In the genomic region with DNA sequence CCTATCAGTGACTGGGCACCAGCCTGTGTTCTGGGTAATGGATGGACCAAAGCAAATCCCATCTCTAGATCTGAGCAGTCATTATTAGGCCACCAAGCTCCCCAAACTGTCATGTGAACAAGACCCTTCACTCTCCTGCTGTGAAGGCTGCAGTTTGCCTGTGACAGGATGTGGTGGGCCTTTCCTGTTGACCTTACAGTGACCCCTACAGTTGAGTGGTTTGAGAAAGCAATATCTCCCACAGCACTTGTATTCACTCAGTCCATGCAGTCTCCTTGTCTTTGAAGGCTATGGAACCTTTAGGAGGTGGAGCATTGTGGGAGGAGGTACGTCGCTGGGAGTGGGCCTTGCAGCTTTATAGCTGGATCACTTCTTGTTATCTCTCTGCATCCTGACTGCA, we compare ENCODE assay signal across 31 mouse cellular contexts. TPM values are rescaled to one million over a fixed set of nuclear protein-coding genes. Genes with fewer than 3 reads are reported as not detected.
DNase-seq lines count a peak whose midpoint lies in the region; ATAC-seq lines count a peak whose summit lies in the region.
"Had no signal": no experiment of that assay in that cellular context is flagged by ENCODE, and none has a peak within 500 bp of the region (broad histone marks: within the 10 kb centered on the region; RNA-seq: fewer than 3 reads in every experiment).

No protein-coding gene starts in this region.

- DNase-seq in thymus, postnatal 14 days = peak; percentile 39
- DNase-seq in thymus, postnatal 36 days = no peak
- peak; percentile 75 for DNase-seq in T-cell, adult 2 months (ENCODE audit: low spot score)
- DNase-seq in kidney, postnatal 36 days = no peak
- no peak for DNase-seq in frontal cortex, postnatal 10 days (ENCODE audit: low spot score in 2 of 2)
- no peak for DNase-seq in midbrain, embryonic 11.5 days (ENCODE audit: low spot score, missing footprints)
- DNase-seq: adrenal gland, adult 2 months; cerebellum, adult 2 months; gastrocnemius, postnatal 25 days; heart, postnatal 36 days; kidney, adult 11 months; layer of hippocampus, postnatal 36 days; lung, postnatal 4 days; right cerebral cortex, postnatal 14 days had no signal

- no peak overlapping the region for H3K9ac ChIP-seq in midbrain, embryonic 11.5 days (ENCODE audit: low read length)
- H3K9ac ChIP-seq: embryonic facial prominence, embryonic 12.5 days; forebrain, embryonic 13.5 days; heart, embryonic 13.5 days; liver, embryonic 14.5 days; lung, embryonic 15.5 days; midbrain, embryonic 12.5 days; neural tube, embryonic 15.5 days had no signal

- H3K27me3 ChIP-seq in midbrain, embryonic 11.5 days (ENCODE audit: control insufficient read depth, insufficient read depth, low read length) = no peaks in the 10 kb centered on the region
- H3K27me3 ChIP-seq: embryonic facial prominence, embryonic 12.5 days; forebrain, embryonic 13.5 days; lung, embryonic 15.5 days; midbrain, embryonic 12.5 days had no signal

- H3K27ac ChIP-seq in midbrain, embryonic 11.5 days (ENCODE audit: low read depth, low read length) = no peak overlapping the region
- H3K27ac ChIP-seq: embryonic facial prominence, embryonic 12.5 days; forebrain, embryonic 13.5 days; heart, embryonic 13.5 days; kidney, postnatal 0 days; layer of hippocampus, adult 2 months; liver, embryonic 14.5 days; lung, embryonic 15.5 days; midbrain, embryonic 12.5 days; neural tube, embryonic 15.5 days had no signal

- no peaks in the 10 kb centered on the region for H3K4me1 ChIP-seq in midbrain, embryonic 11.5 days (ENCODE audit: control insufficient read depth, insufficient read depth, low read length)
- H3K4me1 ChIP-seq: embryonic facial prominence, embryonic 12.5 days; forebrain, embryonic 13.5 days; heart, embryonic 13.5 days; lung, embryonic 15.5 days; midbrain, embryonic 12.5 days; neural tube, embryonic 15.5 days had no signal

- no peak overlapping the region for H3K4me2 ChIP-seq in midbrain, embryonic 11.5 days
- H3K4me2 ChIP-seq: embryonic facial prominence, embryonic 12.5 days; forebrain, embryonic 13.5 days; heart, embryonic 13.5 days; lung, embryonic 15.5 days; midbrain, embryonic 12.5 days; neural tube, embryonic 15.5 days had no signal

- H3K4me3 ChIP-seq in midbrain, embryonic 11.5 days (ENCODE audit: low read depth, low read length) = no peak overlapping the region
- H3K4me3 ChIP-seq: embryonic facial prominence, embryonic 12.5 days; erythroblast, embryonic 14.5 days; forebrain, embryonic 13.5 days; heart, embryonic 13.5 days; layer of hippocampus, adult 2 months; lung, embryonic 15.5 days; midbrain, embryonic 12.5 days; myocyte; neural tube, embryonic 15.5 days had no signal

- no peaks in the 10 kb centered on the region for H3K36me3 ChIP-seq in midbrain, embryonic 11.5 days (ENCODE audit: control insufficient read depth, insufficient read depth, low read length)
- H3K36me3 ChIP-seq: embryonic facial prominence, embryonic 12.5 days; heart, embryonic 13.5 days; lung, embryonic 15.5 days; midbrain, embryonic 12.5 days; neural tube, embryonic 15.5 days had no signal

- peak; percentile 69 for ATAC-seq in megakaryocyte progenitor cell, adult 5-6 weeks (replicated peaks; ENCODE audit: poor library complexity)
- ATAC-seq in midbrain, embryonic 11.5 days (ENCODE audit: low FRiP score) = no peak
- ATAC-seq: forebrain, embryonic 13.5 days; hindbrain, embryonic 16.5 days had no signal

- no peaks in the 10 kb centered on the region for H3K9me3 ChIP-seq in midbrain, embryonic 11.5 days (ENCODE audit: control insufficient read depth, low read length)
- H3K9me3 ChIP-seq: embryonic facial prominence, embryonic 12.5 days; forebrain, embryonic 13.5 days; heart, embryonic 13.5 days; lung, embryonic 15.5 days; midbrain, embryonic 12.5 days; neural tube, embryonic 15.5 days had no signal

- 76% methylated on average over 2 of the region's 2 CpGs for WGBS in midbrain, embryonic 11.5 days

RNA-seq across cellular contexts. Expression of a gene that starts 4.3 kb away (rescaled TPM):
- total RNA-seq in megakaryocyte progenitor cell, adult 5-6 weeks (2015) = 0.02 TPM in 1 of 2 replicates, not detected in the other
- not detected in 2 replicates for total RNA-seq in megakaryocyte progenitor cell, adult 5-6 weeks (2017)
- not detected in 2 replicates for polyA plus RNA-seq in midbrain, embryonic 11.5 days (2014; fragmentation: Nextera tagmentation; extraction: Ambion mirVana)
- total RNA-seq: adrenal gland, adult 2 months; gastrocnemius, postnatal 25 days; heart, postnatal 36 days; layer of hippocampus, adult 2 months; layer of hippocampus, postnatal 36 days; left cerebral cortex, postnatal 25 days had no signal
- polyA plus RNA-seq: embryonic facial prominence, embryonic 12.5 days; erythroblast, embryonic 14.5 days; forebrain, embryonic 13.5 days; frontal cortex, adult 2 months; heart, embryonic 13.5 days; kidney, postnatal 0 days; limb, embryonic 14.5 days; liver, embryonic 14.5 days; midbrain, embryonic 12.5 days; myocyte; testis, adult 2 months had no signal

RNA-seq across cellular contexts. Expression of a gene that starts 24.1 kb away (rescaled TPM):
- total RNA-seq in megakaryocyte progenitor cell, adult 5-6 weeks (2015) = 5.0 and 5.6 TPM in 2 replicates
- total RNA-seq in megakaryocyte progenitor cell, adult 5-6 weeks (2017) = 11.2 and 17.2 TPM in 2 replicates
- polyA plus RNA-seq in midbrain, embryonic 11.5 days (2014; fragmentation: Nextera tagmentation; extraction: Ambion mirVana) = 1.7 TPM in 2 replicates
- polyA plus RNA-seq: erythroblast, embryonic 14.5 days; myocyte had no signal

RNA-seq across cellular contexts. Expression of a gene that starts 24.8 kb away (rescaled TPM):
- not detected in 2 replicates for total RNA-seq in megakaryocyte progenitor cell, adult 5-6 weeks (2015)
- total RNA-seq in megakaryocyte progenitor cell, adult 5-6 weeks (2017) = not detected in 2 replicates
- 0.07 TPM in 1 of 2 replicates, not detected in the other for polyA plus RNA-seq in midbrain, embryonic 11.5 days (2014; fragmentation: Nextera tagmentation; extraction: Ambion mirVana)
- polyA plus RNA-seq: cerebellum, adult 2 months; embryonic facial prominence, embryonic 12.5 days; erythroblast, embryonic 14.5 days; forebrain, embryonic 13.5 days; frontal cortex, adult 2 months; heart, embryonic 13.5 days; hindbrain, embryonic 16.5 days; myocyte; neural tube, embryonic 15.5 days had no signal

RNA-seq across cellular contexts. Expression of a gene that starts 42.2 kb away (rescaled TPM):
- total RNA-seq in megakaryocyte progenitor cell, adult 5-6 weeks (2015) = 30.1 and 37.9 TPM in 2 replicates
- 10.3 and 24.6 TPM in 2 replicates for total RNA-seq in megakaryocyte progenitor cell, adult 5-6 weeks (2017)
- polyA plus RNA-seq in midbrain, embryonic 11.5 days (2014; fragmentation: Nextera tagmentation; extraction: Ambion mirVana) = not detected in 2 replicates
- polyA plus RNA-seq: erythroblast, embryonic 14.5 days; myocyte had no signal

RNA-seq across cellular contexts. Expression of a gene that starts 47.1 kb away (rescaled TPM):
- not detected in 2 replicates for total RNA-seq in megakaryocyte progenitor cell, adult 5-6 weeks (2015)
- not detected in 2 replicates for total RNA-seq in megakaryocyte progenitor cell, adult 5-6 weeks (2017)
- polyA plus RNA-seq in midbrain, embryonic 11.5 days (2014; fragmentation: Nextera tagmentation; extraction: Ambion mirVana) = not detected in 2 replicates
- total RNA-seq: adrenal gland, adult 2 months; gastrocnemius, postnatal 25 days; heart, postnatal 36 days; layer of hippocampus, adult 2 months; layer of hippocampus, postnatal 36 days; left cerebral cortex, postnatal 25 days had no signal
- polyA plus RNA-seq: adrenal gland, adult 2 months; cerebellum, adult 2 months; embryonic facial prominence, embryonic 12.5 days; erythroblast, embryonic 14.5 days; forebrain, embryonic 13.5 days; frontal cortex, adult 2 months; heart, embryonic 13.5 days; hindbrain, embryonic 16.5 days; kidney, postnatal 0 days; limb, embryonic 14.5 days; liver, embryonic 14.5 days; lung, embryonic 15.5 days; midbrain, embryonic 12.5 days; myocyte; neural tube, embryonic 15.5 days had no signal

Comparison
In these comparisons a context has a peak if more than half of its experiments do, and no peak if none do; other contexts are left out.
1. DNase-seq: peak in thymus, postnatal 14 days (single experiment) and T-cell, adult 2 months (single experiment); none in thymus, postnatal 36 days (0 of 2), kidney, postnatal 36 days (0 of 2), frontal cortex, postnatal 10 days (0 of 2) and midbrain, embryonic 11.5 days (single experiment).